ENCODE assay signal across 11 mouse cellular contexts in genomic region chr7:4942673-4943072, GRCm38 (mm10). TPM values are rescaled to one million over a fixed set of nuclear protein-coding genes. Genes with fewer than 3 reads are reported as not detected.
"Had no signal": no experiment of that assay in that cellular context is flagged by ENCODE, and none has a peak within 500 bp of the region (broad histone marks: within the 10 kb centered on the region; RNA-seq: fewer than 3 reads in every experiment).

No protein-coding gene starts in this region.

- H3K27ac ChIP-seq: neural tube, embryonic 13.5 days; neural tube, embryonic 15.5 days had no signal

- H3K36me3 ChIP-seq: neural tube, embryonic 13.5 days; neural tube, embryonic 15.5 days had no signal

- H3K27me3 ChIP-seq: neural tube, embryonic 13.5 days; neural tube, embryonic 15.5 days had no signal

- H3K4me1 ChIP-seq: neural tube, embryonic 13.5 days had no signal

- H3K9me3 ChIP-seq: neural tube, embryonic 13.5 days; neural tube, embryonic 15.5 days had no signal

- H3K9ac ChIP-seq: lung, embryonic 14.5 days; neural tube, embryonic 13.5 days had no signal

- H3K4me3 ChIP-seq: myocyte had no signal

RNA-seq across cellular contexts. Expression of gene Sbk2, which starts 21.5 kb away (rescaled TPM):
- polyA plus RNA-seq: liver, embryonic 16.5 days; midbrain, embryonic 11.5 days; midbrain, embryonic 14.5 days; neural tube, embryonic 11.5 days; neural tube, embryonic 13.5 days had no signal

RNA-seq across cellular contexts. Expression of gene Sbk3, which starts 28.3 kb away (rescaled TPM):
- polyA plus RNA-seq: liver, embryonic 16.5 days; midbrain, embryonic 11.5 days; small intestine, adult 2 months; stomach, embryonic 16.5 days; thymus, postnatal 0 days had no signal
